Mouse (Mus musculus): Measurements from ENCODE around the gene Cib1.

The Cib1 gene

GRCm38 (mm10) chr7:80183969-80184368, 48.6 kb downstream of the Cib1 start:
- DNase-seq (ENCODE audit: low spot score): no peak

GRCm38 (mm10) chr7:80183466-80183865, 49.1 kb downstream of the Cib1 start:
- DNase-seq (ENCODE audit: low spot score): no peak

- DNase-seq (ENCODE audit: low spot score): no peak
Measured at GRCm38 (mm10) chr7:80182139-80182538, 50.5 kb downstream of the Cib1 start.

GRCm38 (mm10) chr7:80181078-80181477, 51.5 kb downstream of the Cib1 start:
- no peak for DNase-seq (ENCODE audit: low spot score)

- no peak for DNase-seq (ENCODE audit: low spot score)
Measured at GRCm38 (mm10) chr7:80180202-80180601, 52.4 kb downstream of the Cib1 start.

- DNase-seq (ENCODE audit: low spot score): no peak
Measured at GRCm38 (mm10) chr7:80179790-80180189, 52.8 kb downstream of the Cib1 start.

GRCm38 (mm10) chr7:80179327-80179726, 53.3 kb downstream of the Cib1 start:
- no peak for DNase-seq (ENCODE audit: low spot score)

GRCm38 (mm10) chr7:80178037-80178729, 54.4 kb downstream of the Cib1 start:
- DNase-seq (ENCODE audit: low spot score): no peak

- no peak for DNase-seq (ENCODE audit: low spot score)
Measured at GRCm38 (mm10) chr7:80177438-80177837, 55.2 kb downstream of the Cib1 start.
